Comparison of ENCODE assay signal across 19 mouse cellular contexts in the genomic region with DNA sequence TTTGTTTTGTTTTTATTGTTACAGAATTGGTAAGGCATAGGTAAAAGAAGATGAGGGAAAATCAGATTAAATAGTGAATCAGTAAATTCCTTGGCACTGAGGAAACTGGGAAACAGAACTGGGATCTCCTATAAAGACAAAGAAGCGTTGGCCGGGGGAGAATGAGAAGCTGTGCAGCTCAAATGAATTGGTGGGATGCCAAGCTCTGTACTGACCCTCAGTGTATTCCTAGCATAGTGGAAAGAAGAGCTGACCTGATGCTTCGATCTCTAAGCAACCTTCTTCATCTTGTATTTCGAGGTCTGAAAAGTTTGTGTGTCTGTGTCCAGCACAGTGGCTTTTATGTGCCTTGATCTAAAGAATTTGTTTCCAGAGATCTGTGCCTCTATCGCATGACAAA.
DNase-seq lines count a peak whose midpoint lies in the region; ATAC-seq and TF ChIP-seq lines count a peak whose summit lies in the region.
"Had no signal": no experiment of that assay in that cellular context is flagged by ENCODE, and none has a peak within 500 bp of the region (broad histone marks: within the 10 kb centered on the region; RNA-seq: fewer than 3 reads in every experiment).

No protein-coding gene starts in this region.

- peak; percentile 62; the same call in 1 of the 2 replicates for ATAC-seq in hindbrain, postnatal 0 days
- no peak for ATAC-seq in hindbrain, embryonic 12.5 days (ENCODE audit: low FRiP score)
- ATAC-seq: CD4-positive, CD25-positive, alpha-beta regulatory T cell, adult 4 months; forebrain, embryonic 14.5 days had no signal

- no peak overlapping the region for H3K9ac ChIP-seq in hindbrain, postnatal 0 days (replicated peaks; ENCODE audit: low read length)
- H3K9ac ChIP-seq in hindbrain, embryonic 12.5 days = no peak overlapping the region
- H3K9ac ChIP-seq: heart, embryonic 13.5 days had no signal

- H3K4me1 ChIP-seq in hindbrain, postnatal 0 days (ENCODE audit: insufficient read depth, low read length) = no peaks in the 10 kb centered on the region
- H3K4me1 ChIP-seq in hindbrain, embryonic 12.5 days = no peaks in the 10 kb centered on the region
- H3K4me1 ChIP-seq: embryonic facial prominence, embryonic 10.5 days; forebrain, embryonic 10.5 days; heart, embryonic 13.5 days had no signal

- no peak overlapping the region for H3K27ac ChIP-seq in hindbrain, postnatal 0 days
- no peak overlapping the region for H3K27ac ChIP-seq in hindbrain, embryonic 12.5 days
- H3K27ac ChIP-seq: embryonic facial prominence, embryonic 10.5 days; forebrain, embryonic 10.5 days; heart, embryonic 13.5 days had no signal

- H3K27me3 ChIP-seq in hindbrain, postnatal 0 days (ENCODE audit: insufficient read depth, low read length) = no peaks in the 10 kb centered on the region
- no peaks in the 10 kb centered on the region for H3K27me3 ChIP-seq in hindbrain, embryonic 12.5 days
- H3K27me3 ChIP-seq in C2C12 (ENCODE audit: control insufficient read depth, insufficient read depth, insufficient read length) = no peaks in the 10 kb centered on the region
- H3K27me3 ChIP-seq: heart, embryonic 13.5 days had no signal

- no peaks in the 10 kb centered on the region for H3K9me3 ChIP-seq in hindbrain, postnatal 0 days (ENCODE audit: low read length)
- no peaks in the 10 kb centered on the region for H3K9me3 ChIP-seq in hindbrain, embryonic 12.5 days (replicated peaks)
- H3K9me3 ChIP-seq: embryonic facial prominence, embryonic 10.5 days; forebrain, embryonic 10.5 days; G1E; heart, embryonic 13.5 days had no signal

- no peak for TF ChIP-seq CTCF in hindbrain, postnatal 0 days (IDR thresholded peaks at IDR 0.05; ENCODE audit: low read depth)
- no peak for TF ChIP-seq CTCF in C2C12 (IDR thresholded peaks at IDR 0.05; ENCODE audit: control insufficient read depth, insufficient read depth, insufficient read length)
- TF ChIP-seq CTCF in brain, embryonic 14.5 days (IDR thresholded peaks at IDR 0.05; ENCODE audit: borderline replicate concordance, extremely low read depth, insufficient read depth, insufficient read length) = no peak

- peak; percentile 54 for DNase-seq in hindbrain, postnatal 0 days (ENCODE audit: low spot score)
- DNase-seq in brain, embryonic 14.5 days (ENCODE audit: low read depth) = peak; percentile 27
- DNase-seq in lung, postnatal 10 days = no peak
- DNase-seq in liver = no peak
- DNase-seq: adrenal gland, postnatal 10 days; cerebellum, adult 2 months; cerebellum, postnatal 25 days; gastrocnemius, postnatal 36 days; heart, adult 11 months; heart, postnatal 36 days had no signal

- H3K36me3 ChIP-seq in hindbrain, postnatal 0 days (ENCODE audit: insufficient read depth, low read length) = no peaks in the 10 kb centered on the region
- H3K36me3 ChIP-seq in hindbrain, embryonic 12.5 days = no peaks in the 10 kb centered on the region
- H3K36me3 ChIP-seq in C2C12 (ENCODE audit: control insufficient read depth, insufficient read depth) = no peaks in the 10 kb centered on the region
- H3K36me3 ChIP-seq: embryonic facial prominence, embryonic 10.5 days; forebrain, embryonic 10.5 days; G1E; heart, embryonic 13.5 days had no signal

- H3K79me2 ChIP-seq in C2C12 (ENCODE audit: control insufficient read depth, insufficient read depth) = no peaks in the 10 kb centered on the region

- WGBS in hindbrain, postnatal 0 days = 44% methylated on average over 5 of the region's 5 CpGs
- 92% methylated on average over 5 of the region's 5 CpGs for WGBS in hindbrain, embryonic 12.5 days

- H3K4me3 ChIP-seq in hindbrain, postnatal 0 days (ENCODE audit: low read length) = no peak overlapping the region
- no peak overlapping the region for H3K4me3 ChIP-seq in hindbrain, embryonic 12.5 days
- H3K4me3 ChIP-seq in C2C12 (ENCODE audit: insufficient read depth, poor library complexity, severe bottlenecking) = no peak overlapping the region
- H3K4me3 ChIP-seq: embryonic facial prominence, embryonic 10.5 days; erythroblast, embryonic 14.5 days; forebrain, embryonic 10.5 days; heart, embryonic 13.5 days had no signal

- H3K79me3 ChIP-seq in C2C12 (ENCODE audit: low read depth) = no peaks in the 10 kb centered on the region

- H3K4me2 ChIP-seq in hindbrain, postnatal 0 days (ENCODE audit: low read depth, low read length) = no peak overlapping the region
- no peak overlapping the region for H3K4me2 ChIP-seq in hindbrain, embryonic 12.5 days (replicated peaks)
- H3K4me2 ChIP-seq: heart, embryonic 13.5 days had no signal

- no peak for TF ChIP-seq POLR2A in brain, embryonic 14.5 days (IDR thresholded peaks at IDR 0.05; ENCODE audit: borderline replicate concordance, extremely low read depth, insufficient read depth, insufficient read length, poor library complexity, severe bottlenecking)

- peak overlapping the region; percentile 23 for H3ac ChIP-seq in C2C12 (ENCODE audit: control insufficient read depth, insufficient read length, low read depth)

TF ChIP-seq in C2C12, 6 proteins besides CTCF, POLR2A, EP300 and RAD21:
- no peak for TF ChIP-seq MYOG (IDR thresholded peaks at IDR 0.05; ENCODE audit: control insufficient read depth, extremely low read depth, insufficient read length)
- TF ChIP-seq FOSL1 (IDR thresholded peaks at IDR 0.05; ENCODE audit: insufficient read depth, low read length, poor library complexity, severe bottlenecking) = no peak
- no peak for TF ChIP-seq CEBPB (IDR thresholded peaks at IDR 0.05; ENCODE audit: low read depth)
- no peak for TF ChIP-seq MAX (IDR thresholded peaks at IDR 0.05)
- no peak for TF ChIP-seq MYOD1 (IDR thresholded peaks at IDR 0.05; ENCODE audit: control insufficient read depth, insufficient read length, low read depth)
- TF ChIP-seq USF1 (IDR thresholded peaks at IDR 0.05; ENCODE audit: low read depth) = no peak
TF ChIP-seq in C2C12: peak in this region for 0.

Comparison
In these comparisons a context has a peak if more than half of its experiments do, and no peak if none do; other contexts are left out.
1. DNase-seq: peak in hindbrain, postnatal 0 days (single experiment) and brain, embryonic 14.5 days (single experiment); none in lung, postnatal 10 days (single experiment) and liver (single experiment).